Mouse (Mus musculus): ENCODE data around the gene Zfp874a. TPM values are rescaled to one million over a fixed set of nuclear protein-coding genes. Genes with fewer than 3 reads are reported as not detected.
A peak's percentile ranks its signal among the peaks of the same experiment; 100 is the strongest.
"Not testable (repeated sequence)": the region's sequence is repeated elsewhere in the genome, so short reads cannot be mapped to it uniquely, and the experiment has no call there.

Zfp874a gene
- total and polyA plus RNA-seq, 2 experiments from 2014 or later, result 4.2 to 6.4 TPM

DNA sequence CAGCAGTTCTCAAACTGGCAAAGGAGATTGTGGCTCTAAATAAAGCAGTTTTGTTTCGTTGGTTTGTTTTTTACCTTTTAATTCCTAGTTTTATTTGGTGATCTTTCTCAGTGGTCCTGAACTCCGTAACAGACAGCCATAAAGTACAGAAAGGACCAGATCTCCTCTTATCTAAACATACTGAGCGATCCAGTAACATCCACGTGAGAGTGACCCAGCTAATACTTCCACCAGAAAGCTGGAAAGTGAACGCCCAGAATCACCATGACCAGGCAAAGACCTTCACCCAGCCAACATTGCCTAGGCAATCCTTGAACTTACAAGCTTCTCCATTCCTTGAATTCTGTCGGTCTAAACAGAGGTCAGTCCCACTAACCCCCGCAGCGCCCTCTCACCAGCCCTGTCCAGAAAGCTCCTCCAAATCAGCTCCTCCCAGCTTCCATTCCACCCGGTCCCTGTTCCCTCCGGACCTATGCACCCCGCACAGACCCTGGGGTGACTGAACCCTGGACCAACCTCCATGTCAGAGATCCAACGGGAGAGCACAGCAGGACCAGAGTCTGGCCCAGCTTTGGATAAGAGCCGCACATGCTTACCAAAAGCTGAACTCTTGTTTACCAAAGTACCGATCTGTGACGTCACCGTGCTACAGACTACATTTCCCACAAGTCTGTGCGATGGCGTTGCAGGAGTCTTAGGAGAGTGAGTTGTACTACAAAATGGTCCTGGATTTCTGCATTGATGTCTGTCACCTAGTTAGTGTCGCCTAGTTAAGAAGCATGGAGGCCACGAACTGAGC is 32.4 kb upstream of the Zfp874a start, which contains the start of gene Zfp874b:
Gene Zfp874b (minus strand): TSS at position 634 of the 799 bp plus-strand sequence.
- Histone ChIP-seq H3K4me1 (ENCODE audit: control insufficient read depth, insufficient read depth) (peaks cover 5% of the 10 kb centered on the region; the same call in 1 of the 2 replicates), H3K36me3 (replicated peaks; ENCODE audit: control insufficient read depth, insufficient read depth, low read length) (peaks cover 10% of the 10 kb centered on the region), H3K4me2 (ENCODE audit: low read depth, low read length) (peak within 1 kb of the TSS; percentile 69), H3K4me3 (ENCODE audit: low read depth, low read length) (peak within 1 kb of the TSS; percentile 79), H3K9ac (replicated peaks; ENCODE audit: low read depth, low read length) (peak within 1 kb of the TSS; percentile 59), H3K27me3 (ENCODE audit: control insufficient read depth, insufficient read depth, low read length) (no peaks in the 10 kb centered on the region), H3K27ac (ENCODE audit: low read depth) (peak within 1 kb of the TSS; percentile 79), H3K9me3 (replicated peaks; ENCODE audit: control insufficient read depth, low read length) (no peaks in the 10 kb centered on the region)
- TF ChIP-seq CTCF (IDR thresholded peaks at IDR 0.05; ENCODE audit: low read depth) (no peak), EP300 (IDR thresholded peaks at IDR 0.05; ENCODE audit: low read depth) (no peak)
- 2% methylated on average over 20 of the region's 20 CpGs for WGBS
- ATAC-seq (ENCODE audit: insufficient read depth, low read depth), result peak; percentile 92
- DNase-seq (ENCODE audit: low spot score), result peak; percentile 88

DNA sequence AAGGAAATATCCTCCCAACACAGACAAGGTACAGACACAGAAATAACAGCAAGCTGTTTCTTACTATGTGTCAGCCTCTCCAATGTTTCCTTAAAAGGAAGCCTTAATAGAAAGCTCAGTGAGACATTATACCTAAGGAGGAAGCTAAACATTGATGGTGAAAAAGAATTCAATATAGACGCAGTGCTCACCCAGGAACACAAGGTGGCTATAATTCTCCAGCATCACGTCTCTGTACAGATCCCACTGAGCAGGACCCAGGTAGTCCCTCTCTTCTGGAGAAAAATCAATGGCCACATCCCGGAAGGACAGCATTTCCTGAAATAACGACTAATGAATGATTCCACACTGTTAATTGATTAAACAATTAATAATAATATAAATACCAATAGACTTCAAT is 30.1 kb upstream of the Zfp874a start:
- H3K27ac ChIP-seq (ENCODE audit: low read depth), result no peak overlapping the region
- no peaks in the 10 kb centered on the region for H3K9me3 ChIP-seq (replicated peaks; ENCODE audit: control insufficient read depth, low read length)
- H3K4me1 ChIP-seq (ENCODE audit: control insufficient read depth, insufficient read depth), result peaks cover 5% of the 10 kb centered on the region; the same call in 1 of the 2 replicates
- H3K4me2 ChIP-seq (ENCODE audit: low read depth, low read length), result no peak overlapping the region
- 53% methylated on average over 4 of the region's 4 CpGs for WGBS
- no peak overlapping the region for H3K4me3 ChIP-seq (ENCODE audit: low read depth, low read length)
- TF ChIP-seq EP300 (IDR thresholded peaks at IDR 0.05; ENCODE audit: low read depth) (no peak), CTCF (IDR thresholded peaks at IDR 0.05; ENCODE audit: low read depth) (no peak)
- DNase-seq (ENCODE audit: low spot score) (no peak), ATAC-seq (ENCODE audit: insufficient read depth, low read depth) (no peak)
- H3K9ac ChIP-seq (replicated peaks; ENCODE audit: low read depth, low read length), result no peak overlapping the region
- H3K36me3 ChIP-seq (replicated peaks; ENCODE audit: control insufficient read depth, insufficient read depth, low read length), result peaks cover 14% of the 10 kb centered on the region
- no peaks in the 10 kb centered on the region for H3K27me3 ChIP-seq (ENCODE audit: control insufficient read depth, insufficient read depth, low read length)

- no peak for ATAC-seq (ENCODE audit: insufficient read depth, low read depth)
- 90% methylated on average over 3 of the region's 3 CpGs for WGBS
Measured at GRCm38 (mm10) chr13:67469274-67469673, 17.9 kb upstream of the Zfp874a start.

GRCm38 (mm10) chr13:67463506-67464185 is 12.2 kb upstream of the Zfp874a start:
- H3K36me3 ChIP-seq (replicated peaks; ENCODE audit: control insufficient read depth, insufficient read depth, low read length); H3K4me3 ChIP-seq (ENCODE audit: low read depth, low read length); DNase-seq (ENCODE audit: low spot score); H3K27ac ChIP-seq (ENCODE audit: low read depth); H3K9me3 ChIP-seq (replicated peaks; ENCODE audit: control insufficient read depth, low read length); H3K27me3 ChIP-seq (ENCODE audit: control insufficient read depth, insufficient read depth, low read length); ATAC-seq (ENCODE audit: insufficient read depth, low read depth); H3K4me2 ChIP-seq (ENCODE audit: low read depth, low read length); H3K9ac ChIP-seq (replicated peaks; ENCODE audit: low read depth, low read length); H3K4me1 ChIP-seq (ENCODE audit: control insufficient read depth, insufficient read depth): not testable (repeated sequence)
- WGBS, result 61% methylated on average over 2 of the region's 5 CpGs

More at GRCm38 (mm10) chr13:67469274-67469673, 17.9 kb upstream of the Zfp874a start:
- H3K36me3 ChIP-seq (replicated peaks; ENCODE audit: control insufficient read depth, insufficient read depth, low read length), result peaks cover 31% of the 10 kb centered on the region
- H3K27ac ChIP-seq (ENCODE audit: low read depth), result no peak overlapping the region
- 0 out of 2 replicates have a peak, but pooled peaks cover 4% of the 10 kb centered on the region for H3K9me3 ChIP-seq (replicated peaks; ENCODE audit: control insufficient read depth, low read length)
- H3K4me3 ChIP-seq (ENCODE audit: low read depth, low read length), result no peak overlapping the region
- TF ChIP-seq EP300 (IDR thresholded peaks at IDR 0.05; ENCODE audit: low read depth) (no peak), CTCF (IDR thresholded peaks at IDR 0.05; ENCODE audit: low read depth) (no peak)
- DNase-seq (ENCODE audit: low spot score), result no peak
- H3K9ac ChIP-seq (replicated peaks; ENCODE audit: low read depth, low read length), result no peak overlapping the region
- no peak overlapping the region for H3K4me2 ChIP-seq (ENCODE audit: low read depth, low read length)
- H3K4me1 ChIP-seq (ENCODE audit: control insufficient read depth, insufficient read depth), result no peaks in the 10 kb centered on the region
- no peaks in the 10 kb centered on the region for H3K27me3 ChIP-seq (ENCODE audit: control insufficient read depth, insufficient read depth, low read length)

- DNase-seq (ENCODE audit: low spot score), result no peak
Measured at GRCm38 (mm10) chr13:67452021-67452309, 541 bp upstream of the Zfp874a start.

DNA sequence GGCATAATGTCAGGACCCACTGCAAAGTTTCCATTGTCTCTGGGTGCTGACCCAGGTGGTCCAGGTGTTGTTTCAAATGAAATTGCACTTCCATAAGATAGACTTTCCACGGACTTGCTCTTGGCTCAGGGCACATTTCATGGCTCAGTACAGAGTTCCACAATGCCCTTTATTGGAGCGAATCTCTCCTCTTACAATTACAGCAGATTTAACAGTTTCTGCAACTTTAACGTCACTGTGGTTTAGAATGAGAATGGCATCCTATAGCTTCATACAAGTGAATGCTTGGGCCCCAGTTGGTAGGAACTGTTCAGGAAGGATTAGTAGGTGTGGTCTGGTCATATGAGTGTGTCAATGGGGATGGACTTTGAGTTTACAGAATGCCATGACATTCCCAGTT is 14.3 kb downstream of the Zfp874a start:
- H3K4me1 ChIP-seq (ENCODE audit: control insufficient read depth, insufficient read depth); H3K9me3 ChIP-seq (replicated peaks; ENCODE audit: control insufficient read depth, low read length); DNase-seq (ENCODE audit: low spot score); H3K4me3 ChIP-seq (ENCODE audit: low read depth, low read length); H3K27me3 ChIP-seq (ENCODE audit: control insufficient read depth, insufficient read depth, low read length); H3K27ac ChIP-seq (ENCODE audit: low read depth); ATAC-seq (ENCODE audit: insufficient read depth, low read depth); H3K9ac ChIP-seq (replicated peaks; ENCODE audit: low read depth, low read length); H3K4me2 ChIP-seq (ENCODE audit: low read depth, low read length); H3K36me3 ChIP-seq (replicated peaks; ENCODE audit: control insufficient read depth, insufficient read depth, low read length): not testable (repeated sequence)
- WGBS, result 60% methylated on average over 1 of the region's 3 CpGs

More at GRCm38 (mm10) chr13:67452021-67452309, 541 bp upstream of the Zfp874a start:
- 9% methylated on average over 3 of the region's 3 CpGs for WGBS
- H3K4me1 ChIP-seq (ENCODE audit: control insufficient read depth, insufficient read depth), result peaks cover 3% of the 10 kb centered on the region; the same call in 1 of the 2 replicates
- H3K27ac ChIP-seq (ENCODE audit: low read depth), result peak overlapping the region; percentile 46
- peaks cover 6% of the 10 kb centered on the region for H3K36me3 ChIP-seq (replicated peaks; ENCODE audit: control insufficient read depth, insufficient read depth, low read length)
- H3K27me3 ChIP-seq (ENCODE audit: control insufficient read depth, insufficient read depth, low read length), result no peaks in the 10 kb centered on the region
- no peak for ATAC-seq (ENCODE audit: insufficient read depth, low read depth)
- H3K4me3 ChIP-seq (ENCODE audit: low read depth, low read length), result peak overlapping the region; percentile 64
- peak overlapping the region; percentile 47; the same call in 1 of the 2 replicates for H3K9ac ChIP-seq (replicated peaks; ENCODE audit: low read depth, low read length)
- no peaks in the 10 kb centered on the region for H3K9me3 ChIP-seq (replicated peaks; ENCODE audit: control insufficient read depth, low read length)
- TF ChIP-seq EP300 (IDR thresholded peaks at IDR 0.05; ENCODE audit: low read depth) (no peak), CTCF (IDR thresholded peaks at IDR 0.05; ENCODE audit: low read depth) (no peak)
- H3K4me2 ChIP-seq (ENCODE audit: low read depth, low read length), result peak overlapping the region; percentile 71
